Mouse (Mus musculus) C2C12 (cell line): Measurements from ENCODE around the gene Lrrc29. TPM values are rescaled to one million over a fixed set of nuclear protein-coding genes. Genes with fewer than 3 reads are reported as not detected.
"Not testable (repeated sequence)": the region's sequence is repeated elsewhere in the genome, so short reads cannot be mapped to it uniquely, and the experiment has no call there.

Source experiments
- H3K27me3 ChIP-seq: one replicate; pipeline ENCODE4 v1.6.1; 2011; ENCODE audit not compliant: control insufficient read depth, insufficient read depth, insufficient read length
- H3K36me3 ChIP-seq: one replicate; pipeline ENCODE4 v1.6.1; 2011; ENCODE audit not compliant: control insufficient read depth, insufficient read depth
- H3K4me3 ChIP-seq: one replicate; pipeline ENCODE4 v1.5.1; 2011; ENCODE audit warnings: mild to moderate bottlenecking, control low read depth; ENCODE audit not compliant: poor library complexity, insufficient read depth, severe bottlenecking
- H3K79me2 ChIP-seq: one replicate; pipeline ENCODE4 v1.6.1; 2011; ENCODE audit not compliant: control insufficient read depth, insufficient read depth
- H3K79me3 ChIP-seq: one replicate; pipeline ENCODE4 v1.6.1; 2011; ENCODE audit warnings: low read depth, control low read depth
- H3ac ChIP-seq: one replicate; pipeline ENCODE3; 2011; ENCODE audit warnings: low read depth; ENCODE audit not compliant: control insufficient read depth, insufficient read length
- CEBPB ChIP-seq: IDR thresholded peaks from one replicate; pipeline ENCODE4 v1.6.1; 2011; ENCODE audit warnings: low read depth, mild to moderate bottlenecking, control low read depth, moderate library complexity
- CTCF ChIP-seq: IDR thresholded peaks from one replicate; pipeline ENCODE4 v1.5.1; 2011; ENCODE audit not compliant: control insufficient read depth, insufficient read depth, insufficient read length
- FOSL1 ChIP-seq: IDR thresholded peaks from one replicate; pipeline ENCODE4 v1.8.0; 2011; ENCODE audit warnings: mild to moderate bottlenecking, low read length; ENCODE audit not compliant: poor library complexity, insufficient read depth, severe bottlenecking
- MAX ChIP-seq: IDR thresholded peaks from one replicate; pipeline ENCODE4 v1.6.1; 2011; ENCODE audit warnings: mild to moderate bottlenecking, control low read depth
- MYOD1 ChIP-seq: IDR thresholded peaks from one replicate; pipeline ENCODE4 v1.6.1; 2011; ENCODE audit warnings: low read depth; ENCODE audit not compliant: control insufficient read depth, insufficient read length
- MYOG ChIP-seq: IDR thresholded peaks from one replicate; pipeline ENCODE4 v1.6.1; 2011; ENCODE audit not compliant: control insufficient read depth, insufficient read length; ENCODE audit errors: extremely low read depth
- USF1 ChIP-seq: IDR thresholded peaks from one replicate; pipeline ENCODE4 v1.6.1; 2011; ENCODE audit warnings: low read depth, mild to moderate bottlenecking, control low read depth, moderate library complexity
- polyA plus RNA-seq: library from polyadenylated mRNA; unstranded; fragments of >200 nt; fragmentation: generic; extraction: Trizol; gene quantifications from one replicate; pipeline ENCODE4 v1.2.1, GENCODE M21; 2012; ENCODE audit warnings: missing spikeins

Lrrc29 gene
- polyA plus RNA-seq, 1 experiment, result 0.69 TPM

- H3K79me3 ChIP-seq, result peaks cover 26% of the 10 kb centered on the region
- no peak for TF ChIP-seq FOSL1
- TF ChIP-seq MAX, result peak; percentile 44
- H3ac ChIP-seq, result peak within 1 kb of the TSS; percentile 96
- no peaks in the 10 kb centered on the region for H3K27me3 ChIP-seq
- peak within 1 kb of the TSS; percentile 97 for H3K4me3 ChIP-seq
- peaks cover 56% of the 10 kb centered on the region for H3K79me2 ChIP-seq
- peaks cover 41% of the 10 kb centered on the region for H3K36me3 ChIP-seq
These were observed 28.4 kb downstream of the Lrrc29 start, which contains the start of gene E2f4 for GRCm38 (mm10) chr8:105297511-105298192. TSS of gene E2f4 (plus strand) at chr8:105297663.

- Histone ChIP-seq H3K4me3 (peak within 1 kb of the TSS; percentile 97), H3K79me3 (peaks cover 25% of the 10 kb centered on the region), H3K36me3 (peaks cover 25% of the 10 kb centered on the region), H3ac (no peak within 1 kb of the TSS), H3K79me2 (peaks cover 41% of the 10 kb centered on the region), H3K27me3 (no peaks in the 10 kb centered on the region)
- TF ChIP-seq MYOD1 (no peak), MAX (no peak), MYOG (no peak), FOSL1 (no peak), CEBPB (no peak), CTCF (no peak), USF1 (no peak)
These were observed 30.0 kb downstream of the Lrrc29 start, which contains the start of gene Exoc3l for GRCm38 (mm10) chr8:105295895-105296573. TSS of gene Exoc3l (minus strand) at chr8:105296101.

GRCm38 (mm10) chr8:105295256-105295655 is 30.8 kb downstream of the Lrrc29 start:
- peaks cover 33% of the 10 kb centered on the region for H3K79me2 ChIP-seq
- H3K36me3 ChIP-seq, result peaks cover 17% of the 10 kb centered on the region
- no peak overlapping the region for H3K4me3 ChIP-seq
- H3K27me3 ChIP-seq, result no peaks in the 10 kb centered on the region
- H3ac ChIP-seq, result no peak overlapping the region
- no peak for TF ChIP-seq CTCF
- H3K79me3 ChIP-seq, result peaks cover 23% of the 10 kb centered on the region

GRCm38 (mm10) chr8:105294776-105295175 is 31.3 kb downstream of the Lrrc29 start:
- H3K4me3 ChIP-seq, result no peak overlapping the region

GRCm38 (mm10) chr8:105293405-105293804 is 32.7 kb downstream of the Lrrc29 start:
- Histone ChIP-seq H3K79me3 (peaks cover 8% of the 10 kb centered on the region), H3K27me3 (no peaks in the 10 kb centered on the region), H3K4me3 (no peak overlapping the region), H3ac (no peak overlapping the region), H3K36me3 (no peaks in the 10 kb centered on the region), H3K79me2 (peaks cover 20% of the 10 kb centered on the region)
- TF ChIP-seq CTCF, result no peak
- TF ChIP-seq MYOD1, result no peak
- no peak for TF ChIP-seq USF1
- TF ChIP-seq CEBPB, result no peak
- no peak for TF ChIP-seq MAX
- TF ChIP-seq FOSL1, result no peak
- no peak for TF ChIP-seq MYOG

More at GRCm38 (mm10) chr8:105294776-105295175, 31.3 kb downstream of the Lrrc29 start:
- peaks cover 29% of the 10 kb centered on the region for H3K79me2 ChIP-seq
- H3K36me3 ChIP-seq, result peaks cover 12% of the 10 kb centered on the region
- H3K27me3 ChIP-seq, result no peaks in the 10 kb centered on the region
- no peak overlapping the region for H3ac ChIP-seq
- TF ChIP-seq MYOD1, result no peak
- TF ChIP-seq CTCF, result no peak
- no peak for TF ChIP-seq MAX
- H3K79me3 ChIP-seq, result peaks cover 21% of the 10 kb centered on the region

GRCm38 (mm10) chr8:105292471-105292870 is 33.6 kb downstream of the Lrrc29 start:
- no peak for TF ChIP-seq MAX
- no peak for TF ChIP-seq FOSL1
- TF ChIP-seq MYOD1, result no peak
- TF ChIP-seq CEBPB, result no peak
- no peak for TF ChIP-seq USF1
- H3K79me3 ChIP-seq, result peaks cover 7% of the 10 kb centered on the region
- H3K79me2 ChIP-seq, result peaks cover 20% of the 10 kb centered on the region
- no peaks in the 10 kb centered on the region for H3K36me3 ChIP-seq
- no peak overlapping the region for H3ac ChIP-seq
- no peak overlapping the region for H3K4me3 ChIP-seq
- no peaks in the 10 kb centered on the region for H3K27me3 ChIP-seq

- not testable (repeated sequence) for H3K4me3 ChIP-seq, H3ac ChIP-seq, H3K36me3 ChIP-seq, H3K27me3 ChIP-seq, H3K79me3 ChIP-seq
- peaks cover 21% of the 10 kb centered on the region for H3K79me2 ChIP-seq
These were observed 34.3 kb downstream of the Lrrc29 start for GRCm38 (mm10) chr8:105291802-105292201.

- peaks cover 25% of the 10 kb centered on the region for H3K79me2 ChIP-seq
- H3K79me3 ChIP-seq, result peaks cover 14% of the 10 kb centered on the region
These were observed 34.7 kb downstream of the Lrrc29 start for GRCm38 (mm10) chr8:105291364-105291763.

More at GRCm38 (mm10) chr8:105291364-105291763, 34.7 kb downstream of the Lrrc29 start:
- not testable (repeated sequence) for H3K27me3 ChIP-seq, H3K4me3 ChIP-seq, H3ac ChIP-seq, H3K36me3 ChIP-seq
